Mouse (Mus musculus): Measurements from ENCODE around the gene Rnf43. TPM values are rescaled to one million over a fixed set of nuclear protein-coding genes. Genes with fewer than 3 reads are reported as not detected.

The Rnf43 gene
- polyA plus RNA-seq, 1 experiment from 2014 or later: 6.0 TPM

GRCm38 (mm10) chr11:87654693-87655092 lies 7.8 kb upstream of the Rnf43 start:
- CTCF ChIA-PET: interaction anchor here (0.9 to 1.5 kb wide), 2 partner anchors 21 to 73 kb away, joined by 3 read pairs; no protein-coding TSS in a partner anchor
- no peaks in the 10 kb centered on the region for H3K27me3 ChIP-seq
- TF ChIP-seq CTCF (IDR thresholded peaks at IDR 0.05): no peak
- DNase-seq (ENCODE audit: low read depth, low spot score) (no peak), ATAC-seq (no peak)
- in situ Hi-C loops (cut with MboI; ENCODE audit: low pct_unique_long_range_greater_than_20kb): no loop called here
- POLR2A ChIA-PET: no interaction called here

- DNase-seq (ENCODE audit: low read depth, low spot score) (no peak), ATAC-seq (no peak)
- POLR2A ChIA-PET: no interaction called here
- in situ Hi-C loops (cut with MboI; ENCODE audit: low pct_unique_long_range_greater_than_20kb): no loop called here
- no peaks in the 10 kb centered on the region for H3K27me3 ChIP-seq
- CTCF ChIA-PET: no interaction called here
- TF ChIP-seq CTCF (IDR thresholded peaks at IDR 0.05): no peak
These were observed 3.3 kb upstream of the Rnf43 start for GRCm38 (mm10) chr11:87659216-87659615.

DNA sequence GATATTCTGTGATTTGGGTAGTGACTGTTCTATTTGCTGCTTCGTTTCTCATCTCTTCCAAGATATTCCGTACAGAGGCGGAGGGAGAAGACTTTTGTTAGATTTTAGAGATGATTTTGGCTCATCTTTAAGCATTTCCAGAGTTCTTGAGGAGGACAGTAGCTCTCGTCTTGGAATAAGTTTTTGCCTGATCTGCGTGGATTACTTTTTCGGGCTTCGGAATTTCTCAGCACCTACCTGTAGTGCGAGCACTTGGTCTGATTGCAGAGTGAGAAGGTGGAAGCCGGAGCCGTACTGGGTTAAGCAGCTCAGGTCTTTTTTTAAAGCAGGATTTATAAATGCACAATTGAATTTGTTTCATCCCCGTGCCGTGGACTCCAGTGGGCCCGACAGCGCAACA lies 300 bp downstream of the Rnf43 start:
- POLR2A ChIA-PET: no interaction called here
- no peak for TF ChIP-seq CTCF (IDR thresholded peaks at IDR 0.05)
- in situ Hi-C loops (cut with MboI; ENCODE audit: low pct_unique_long_range_greater_than_20kb): loop anchor here (5.0 kb wide), 2 partner anchors 74 to 109 kb away; partner anchors contain the start of gene Supt4a
- DNase-seq (ENCODE audit: low read depth, low spot score) (no peak), ATAC-seq (no peak)
- CTCF ChIA-PET: interaction anchor here (0.8 to 2.9 kb wide), 17 partner anchors 8 to 109 kb away, joined by 3 to 10 read pairs (median 3); partner anchors contain the start of gene Supt4a
- no peaks in the 10 kb centered on the region for H3K27me3 ChIP-seq

GRCm38 (mm10) chr11:87663948-87664347 lies 1.4 kb downstream of the Rnf43 start:
- DNase-seq (ENCODE audit: low read depth, low spot score) (no peak), ATAC-seq (no peak)
- TF ChIP-seq CTCF (IDR thresholded peaks at IDR 0.05): no peak
- no peaks in the 10 kb centered on the region for H3K27me3 ChIP-seq
- ChIA-PET CTCF (interaction anchor here (2.7 to 2.9 kb wide), 2 partner anchors 12 to 108 kb away, joined by 10 read pairs; no protein-coding TSS in a partner anchor), POLR2A (interaction anchor here (0.7 kb wide), 1 partner anchor 70 kb away, joined by 3 read pairs; no protein-coding TSS in a partner anchor)
- in situ Hi-C loops (cut with MboI; ENCODE audit: low pct_unique_long_range_greater_than_20kb): loop anchor here (5.0 kb wide), 2 partner anchors 73 to 108 kb away; partner anchors contain the start of gene Supt4a

DNA sequence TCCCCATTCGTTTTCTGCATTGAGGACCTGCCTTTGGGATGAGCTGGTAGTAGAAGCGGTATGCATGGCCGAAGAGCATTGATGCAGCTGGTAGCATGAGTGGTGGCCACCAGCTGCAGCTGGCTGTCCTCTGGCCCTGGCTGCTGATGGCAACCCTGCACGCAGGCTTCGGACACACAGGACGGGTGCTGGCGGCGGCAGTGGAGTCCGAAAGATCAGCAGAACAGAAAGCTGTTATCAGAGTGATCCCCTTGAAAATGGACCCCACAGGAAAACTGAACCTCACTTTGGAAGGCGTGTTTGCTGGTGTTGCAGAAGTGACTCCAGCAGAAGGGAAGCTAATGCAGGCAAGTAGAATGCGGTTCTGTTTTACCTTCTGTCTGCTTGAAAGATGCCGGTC lies 2.0 kb downstream of the Rnf43 start:
- DNase-seq (ENCODE audit: low read depth, low spot score): no peak

DNA sequence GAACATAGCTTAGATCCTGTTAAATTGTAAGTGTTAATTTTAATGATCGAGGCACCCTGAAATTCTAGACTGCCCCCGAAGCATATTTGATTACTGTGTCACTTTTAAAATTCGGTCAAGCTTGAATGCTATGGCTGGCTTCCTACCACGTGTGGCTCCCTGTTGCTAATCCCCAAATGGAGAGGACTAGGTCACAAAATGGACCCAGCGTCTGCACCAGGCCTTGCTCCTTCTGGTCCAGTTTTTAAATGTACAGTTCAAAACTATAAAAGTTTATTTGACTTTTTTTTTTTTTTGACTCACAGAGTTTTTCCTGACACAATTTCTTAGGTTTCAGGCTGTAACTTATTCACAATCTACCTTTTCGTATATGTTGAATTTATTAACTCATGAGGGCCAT lies 2.7 kb downstream of the Rnf43 start:
- in situ Hi-C loops (cut with MboI; ENCODE audit: low pct_unique_long_range_greater_than_20kb): no loop called here
- POLR2A ChIA-PET: interaction anchor here (0.6 to 1.3 kb wide), 3 partner anchors 25 to 1055 kb away, joined by 3 read pairs; no protein-coding TSS in a partner anchor

More for the DNA sequence above, 2.0 kb downstream of the Rnf43 start:
- no peaks in the 10 kb centered on the region for H3K27me3 ChIP-seq
- ChIA-PET CTCF (interaction anchor here (2.9 kb wide), 1 partner anchor 11 kb away, joined by 10 read pairs; no protein-coding TSS in a partner anchor), POLR2A (interaction anchor here (1.3 kb wide), 1 partner anchor 25 kb away, joined by 3 read pairs; no protein-coding TSS in a partner anchor)
- no peak for ATAC-seq
- no peak for TF ChIP-seq CTCF (IDR thresholded peaks at IDR 0.05)
- in situ Hi-C loops (cut with MboI; ENCODE audit: low pct_unique_long_range_greater_than_20kb): loop anchor here (5.0 kb wide), 2 partner anchors 73 to 108 kb away; partner anchors contain the start of gene Supt4a

DNA sequence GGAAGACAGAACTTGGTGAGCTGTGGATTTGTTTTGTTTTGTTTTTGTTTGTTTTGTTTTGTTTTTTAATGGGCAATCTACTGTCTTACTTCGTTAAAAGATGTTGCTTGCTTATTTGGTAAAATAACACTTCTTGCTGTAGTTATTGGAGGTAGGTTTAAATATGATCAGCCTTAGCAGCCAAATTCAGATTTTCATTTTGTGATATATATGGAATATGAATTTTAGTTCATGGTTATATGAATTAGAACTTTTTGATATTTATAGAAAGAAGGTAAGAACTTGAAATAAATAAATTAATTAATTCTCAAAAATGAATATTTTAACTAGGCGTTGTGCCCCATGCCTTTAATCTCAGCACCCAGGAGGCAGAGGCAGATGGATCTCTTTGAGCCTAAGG lies 3.1 kb downstream of the Rnf43 start:
- no peak for ATAC-seq
- in situ Hi-C loops (cut with MboI; ENCODE audit: low pct_unique_long_range_greater_than_20kb): no loop called here
- CTCF ChIA-PET: no interaction called here

More for the DNA sequence above, 2.7 kb downstream of the Rnf43 start:
- no peaks in the 10 kb centered on the region for H3K27me3 ChIP-seq
- ATAC-seq (no peak), DNase-seq (ENCODE audit: low read depth, low spot score) (no peak)
- CTCF ChIA-PET: interaction anchor here (2.9 kb wide), 1 partner anchor 11 kb away, joined by 10 read pairs; no protein-coding TSS in a partner anchor
- TF ChIP-seq CTCF (IDR thresholded peaks at IDR 0.05): no peak

GRCm38 (mm10) chr11:87666256-87667035 lies 3.9 kb downstream of the Rnf43 start:
- no peak for TF ChIP-seq CTCF (IDR thresholded peaks at IDR 0.05)
- ChIA-PET POLR2A (interaction anchor here (0.7 kb wide), 1 partner anchor 14 kb away, joined by 4 read pairs; no protein-coding TSS in a partner anchor), CTCF (no interaction called here)
- ATAC-seq (no peak), DNase-seq (ENCODE audit: low read depth, low spot score) (no peak)
- H3K27me3 ChIP-seq: no peaks in the 10 kb centered on the region
- in situ Hi-C loops (cut with MboI; ENCODE audit: low pct_unique_long_range_greater_than_20kb): no loop called here

More for the DNA sequence above, 3.1 kb downstream of the Rnf43 start:
- no peaks in the 10 kb centered on the region for H3K27me3 ChIP-seq
- DNase-seq (ENCODE audit: low read depth, low spot score): no peak
- POLR2A ChIA-PET: interaction anchor here (0.6 to 1.3 kb wide), 3 partner anchors 24 to 1055 kb away, joined by 3 read pairs; no protein-coding TSS in a partner anchor
- no peak for TF ChIP-seq CTCF (IDR thresholded peaks at IDR 0.05)

DNA sequence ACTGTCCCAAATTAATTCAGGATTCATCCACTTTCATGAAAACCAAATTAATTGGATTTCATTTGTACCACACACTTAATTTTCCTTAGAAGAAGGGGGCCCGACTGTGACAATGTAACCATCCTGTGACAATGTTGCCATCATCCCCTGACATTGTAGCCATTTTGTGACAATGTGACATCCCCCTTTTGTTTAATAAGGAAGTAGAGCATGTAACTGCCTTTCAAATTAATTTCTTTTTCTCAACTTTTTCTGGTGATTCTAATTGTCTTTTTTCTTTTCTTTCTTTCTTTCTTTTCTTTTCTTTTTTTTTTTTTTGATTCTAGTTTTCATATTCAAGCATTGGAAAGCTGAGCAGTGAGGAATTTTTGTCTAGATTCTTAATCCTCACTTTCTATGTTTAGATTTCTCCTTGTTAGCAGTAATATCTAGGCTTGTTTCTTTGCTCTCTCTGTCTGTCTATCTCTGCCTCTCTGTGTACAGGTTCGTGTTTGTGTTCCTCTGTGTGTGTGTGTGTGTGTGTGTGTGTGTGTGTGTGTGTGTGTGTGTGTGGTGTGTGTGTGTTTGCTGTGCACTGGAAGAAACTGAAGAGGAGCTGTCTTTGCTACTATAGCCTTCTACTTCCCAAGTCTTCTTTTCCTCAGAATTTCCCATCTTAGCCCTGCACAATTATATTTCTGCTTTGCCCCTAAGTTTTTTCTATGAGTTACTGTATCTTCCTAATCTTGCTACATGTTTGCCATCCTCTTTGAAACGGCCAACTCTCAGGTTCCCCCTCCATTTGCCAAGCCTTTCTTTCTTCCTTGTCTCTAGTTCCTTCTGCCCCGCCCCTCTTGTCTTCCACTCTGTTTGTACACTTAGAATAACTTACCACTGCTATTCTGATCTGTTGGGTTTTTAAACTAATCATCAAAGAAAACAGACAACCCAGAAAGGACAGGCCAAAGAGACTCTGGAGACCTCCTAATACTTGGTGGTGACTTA lies 4.9 kb downstream of the Rnf43 start:
- in situ Hi-C loops (cut with MboI; ENCODE audit: low pct_unique_long_range_greater_than_20kb): no loop called here
- no peaks in the 10 kb centered on the region for H3K27me3 ChIP-seq
- DNase-seq (ENCODE audit: low read depth, low spot score) (no peak), ATAC-seq (no peak)
- CTCF ChIA-PET: no interaction called here
- TF ChIP-seq CTCF (IDR thresholded peaks at IDR 0.05): no peak
- POLR2A ChIA-PET: no interaction called here

- TF ChIP-seq CTCF (IDR thresholded peaks at IDR 0.05): no peak
- in situ Hi-C loops (cut with MboI; ENCODE audit: low pct_unique_long_range_greater_than_20kb): no loop called here
- CTCF ChIA-PET: no interaction called here
- no peaks in the 10 kb centered on the region for H3K27me3 ChIP-seq
- POLR2A ChIA-PET: no interaction called here
- DNase-seq (ENCODE audit: low read depth, low spot score): no peak
- ATAC-seq: no peak
These were observed 10.8 kb downstream of the Rnf43 start for GRCm38 (mm10) chr11:87673282-87673681.

Data from Patski (cell line).